Mouse (Mus musculus) left cerebral cortex, adult 18-20 months (tissue): ENCODE measurements around the gene Sidt2. TPM values are rescaled to one million over a fixed set of nuclear protein-coding genes. Genes with fewer than 3 reads are reported as not detected.

ENCODE experiments used
- DNase-seq, 2 experiments: peaks; one replicate each; pipeline ENCODE4 v3.0.0; 2021 to 2022; ENCODE audit warnings: low spot score in 2 of 2, mixed read lengths in 1 of 2
- long read RNA-seq, 2 experiments: library from polyadenylated mRNA; stranded (forward); transcript quantifications; one replicate each; pipeline ENCODE4 v2.0.0; 2021
- total RNA-seq, 2 experiments: library from RNA; stranded (reverse); gene quantifications; 2 replicates each; pipeline ENCODE4 v1.2.3; 2021

The Sidt2 gene
- total RNA-seq = 10 to 100 TPM; 78.5 to 80.9 TPM
- long read RNA-seq, experiment 1, full-length matches to known transcripts = 4 of 72 reads
- long read RNA-seq, experiment 1, partial matches to known transcripts = 33 of 72 reads
- long read RNA-seq, experiment 1, other reads (novel, unspliced or antisense) = 35 of 72 reads
- long read RNA-seq, experiment 2, partial matches to known transcripts = 16 of 29 reads
- long read RNA-seq, experiment 2, other reads (novel, unspliced or antisense) = 13 of 29 reads

- peak; percentile 87 to 92 for DNase-seq
These were observed at the start of gene Sidt2 for GRCm38 (mm10) chr9:45955107-45955963. Gene Sidt2 (minus strand): TSS chr9:45955258.

GRCm38 (mm10) chr9:46004529-46004928 is 49.5 kb upstream of the Sidt2 start:
- DNase-seq = no peak

DNA sequence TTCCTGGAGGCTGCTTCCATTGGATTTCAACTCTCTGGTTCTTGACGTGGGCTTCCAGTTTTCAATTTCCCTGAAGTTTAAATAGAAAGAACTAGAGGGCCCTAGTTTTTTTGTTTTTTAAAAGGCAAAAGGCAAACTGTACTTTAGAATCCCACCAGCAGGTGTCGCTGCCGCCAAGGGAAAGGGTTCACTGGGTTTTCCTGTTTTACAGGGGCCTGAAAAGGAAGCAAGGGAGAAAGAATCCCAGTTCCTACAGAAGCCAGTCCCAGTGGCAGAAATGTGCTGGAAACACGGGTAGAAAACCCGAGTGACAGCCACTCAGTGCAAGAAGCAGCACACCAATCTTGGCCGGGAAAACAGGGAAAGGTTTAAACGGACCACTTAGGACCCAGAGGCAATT is 48.7 kb upstream of the Sidt2 start:
- peak; percentile 81 to 92 for DNase-seq

- no peak for DNase-seq
These were observed 44.0 kb upstream of the Sidt2 start for GRCm38 (mm10) chr9:45999009-45999408.

- DNase-seq = peak; percentile 26 to 39
These were observed 30.1 kb upstream of the Sidt2 start for GRCm38 (mm10) chr9:45985229-45985567.

GRCm38 (mm10) chr9:45984409-45985228 is 29.6 kb upstream of the Sidt2 start:
- DNase-seq = peak; percentile 92 to 93

- DNase-seq = peak in 1 of 2 experiments; percentile 31
These were observed 28.8 kb upstream of the Sidt2 start for GRCm38 (mm10) chr9:45983676-45984408.

DNA sequence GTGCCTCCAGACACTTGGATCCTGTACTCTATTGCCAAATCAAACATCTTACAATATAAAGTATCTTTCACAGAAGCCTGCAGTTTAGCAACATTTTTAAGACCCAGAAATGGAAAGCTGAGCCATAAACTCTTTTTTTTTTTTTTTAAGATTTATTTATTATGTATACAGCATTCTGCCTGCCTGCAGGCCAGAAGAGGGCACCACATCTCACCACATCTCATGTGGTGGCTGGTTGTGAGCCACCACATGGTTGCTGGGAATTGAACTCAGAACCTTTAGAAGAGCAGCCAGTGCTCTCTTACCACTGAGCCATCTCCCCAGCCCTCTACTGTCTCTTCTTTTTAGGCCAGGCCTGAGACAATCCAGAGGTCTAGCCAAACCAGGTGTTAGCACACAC is 26.3 kb upstream of the Sidt2 start:
- no peak for DNase-seq

GRCm38 (mm10) chr9:45980611-45981010 is 25.6 kb upstream of the Sidt2 start:
- DNase-seq = no peak

- no peak for DNase-seq
These were observed 24.7 kb upstream of the Sidt2 start for GRCm38 (mm10) chr9:45979778-45980177.

DNA sequence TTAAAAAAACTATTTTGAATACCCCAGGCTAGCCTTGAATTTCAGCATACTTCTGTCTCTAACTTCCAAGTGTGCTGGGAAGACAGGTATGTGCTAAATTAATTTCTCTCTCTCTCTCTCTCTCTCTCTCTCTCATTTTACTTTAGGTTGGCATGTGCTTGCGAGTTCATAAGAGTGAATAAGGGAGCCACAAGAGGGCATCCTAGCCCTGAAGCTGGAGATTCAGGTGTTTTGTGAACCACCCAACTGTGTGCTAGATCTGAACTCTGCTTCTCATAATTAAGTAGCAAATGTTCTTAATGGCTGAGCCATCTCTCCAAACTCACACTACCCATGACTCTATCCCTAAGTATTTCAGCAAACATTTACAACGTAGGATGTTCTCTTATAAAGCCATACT is 21.8 kb upstream of the Sidt2 start:
- no peak for DNase-seq

- DNase-seq = no peak
These were observed 8.5 kb upstream of the Sidt2 start for GRCm38 (mm10) chr9:45963577-45963976.

- DNase-seq = no peak
These were observed 6.8 kb upstream of the Sidt2 start for GRCm38 (mm10) chr9:45961855-45962254.

DNA sequence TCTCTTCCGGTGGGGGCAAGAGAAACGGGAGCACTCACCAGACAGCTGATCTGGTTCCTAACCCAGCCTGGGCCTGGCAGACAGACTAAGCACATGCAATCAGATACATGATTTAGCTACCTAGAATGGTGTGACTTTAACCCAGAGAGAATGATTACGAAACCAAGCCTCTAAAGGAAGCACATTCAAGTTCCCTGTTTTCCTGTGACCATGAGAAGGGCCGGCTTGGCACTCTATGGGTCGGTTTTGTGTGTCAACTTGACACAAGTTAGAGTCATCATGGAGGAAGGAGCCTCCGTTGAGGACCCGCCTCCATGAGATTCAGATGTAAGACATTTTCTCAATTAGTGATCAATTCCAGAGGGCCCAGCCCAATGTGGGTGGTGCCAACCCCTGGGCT is 4.6 kb upstream of the Sidt2 start:
- DNase-seq = no peak

- DNase-seq = no peak
These were observed 3.8 kb upstream of the Sidt2 start for GRCm38 (mm10) chr9:45958851-45959250.

- no peak for DNase-seq
These were observed 3.1 kb upstream of the Sidt2 start for GRCm38 (mm10) chr9:45958023-45958670.

- DNase-seq = peak; percentile 32 to 49
These were observed 558 bp downstream of the Sidt2 start for GRCm38 (mm10) chr9:45954294-45955106.

DNA sequence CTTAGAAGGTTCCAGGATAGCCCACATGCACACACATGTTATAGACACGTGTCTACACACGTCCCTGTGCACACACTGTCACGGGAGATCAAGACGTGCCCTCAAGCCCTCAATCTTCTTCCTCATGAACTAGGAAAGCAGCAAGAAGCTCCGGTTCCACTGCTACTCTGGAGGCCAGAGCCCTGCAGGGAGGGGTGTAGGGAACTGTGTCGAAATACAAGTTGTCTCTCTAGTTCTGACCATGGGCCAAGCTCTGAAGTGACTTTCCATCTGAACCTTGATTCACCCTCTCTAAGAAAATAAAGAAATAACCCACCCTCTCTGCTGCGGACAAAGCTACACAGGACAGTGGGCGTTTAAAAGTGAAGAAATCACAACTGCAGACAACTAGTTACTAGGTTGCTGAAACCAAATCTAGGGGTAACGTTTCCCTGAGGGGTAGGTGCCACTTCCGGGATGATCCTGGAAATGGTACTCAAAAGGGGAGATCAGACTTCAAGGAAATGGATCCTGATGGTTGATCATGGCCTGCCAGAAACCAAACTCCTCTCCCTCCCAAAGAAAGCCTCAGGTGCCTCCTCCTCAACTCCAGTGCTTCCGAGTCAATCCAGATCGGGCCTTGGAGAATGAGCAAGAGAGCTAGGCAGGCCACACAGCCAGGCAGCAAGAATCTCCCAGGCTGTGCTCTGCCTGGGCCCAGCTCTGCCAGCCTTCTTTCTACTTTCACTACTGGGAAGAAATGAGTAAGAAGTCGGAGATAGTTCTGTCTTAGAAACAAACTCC is 1.4 kb downstream of the Sidt2 start:
- DNase-seq = no peak

- DNase-seq = no peak
These were observed 2.2 kb downstream of the Sidt2 start for GRCm38 (mm10) chr9:45952890-45953289.
